Mouse (Mus musculus) forebrain, embryonic 14.5 days (tissue): ENCODE measurements around the gene Odc1. TPM values are rescaled to one million over a fixed set of nuclear protein-coding genes. Genes with fewer than 3 reads are reported as not detected.

Experiments
- ATAC-seq: fragments of 200-750 bp; cut with Nextera tagmentation; 2 replicates; pipeline ENCODE4 v1.8.0; 2017; ENCODE audit warnings: mild to moderate bottlenecking, moderate library complexity
- DNase-seq: peaks from one replicate; pipeline ENCODE4 v3.0.0-alpha.2; 2015; ENCODE audit warnings: low spot score
- H3K27ac ChIP-seq: fragments of 300-500 bp; sonication (generic); 2 replicates; pipeline ENCODE4 v1.5.1; 2014; ENCODE audit warnings: low read depth, mild to moderate bottlenecking, control low read depth, low read length, moderate library complexity
- H3K27me3 ChIP-seq: fragments of 300-500 bp; sonication (generic); replicated peaks from 2 replicates; pipeline ENCODE4 v1.6.1; 2014; ENCODE audit warnings: low read length, control low read depth, mixed read lengths; ENCODE audit not compliant: control insufficient read depth, insufficient read depth
- H3K36me3 ChIP-seq: fragments of 300-500 bp; sonication (generic); 2 replicates; pipeline ENCODE4 v1.6.1; 2014; ENCODE audit warnings: low read length, control low read depth; ENCODE audit not compliant: control insufficient read depth, insufficient read depth
- H3K4me1 ChIP-seq: fragments of 300-500 bp; sonication (generic); 2 replicates; pipeline ENCODE4 v1.6.1; 2014; ENCODE audit warnings: antibody characterized with exemption, low read length, control low read depth; ENCODE audit not compliant: control insufficient read depth, insufficient read depth
- H3K4me2 ChIP-seq: fragments of 300-500 bp; sonication (generic); 2 replicates; pipeline ENCODE4 v1.6.1; 2014; ENCODE audit warnings: mild to moderate bottlenecking, control low read depth, low read length
- H3K4me3 ChIP-seq: fragments of 300-500 bp; sonication (generic); 2 replicates; pipeline ENCODE4 v1.5.1; 2014; ENCODE audit warnings: low read depth, low read length, control low read depth
- H3K9ac ChIP-seq: fragments of 300-500 bp; sonication (generic); 2 replicates; pipeline ENCODE4 v1.6.1; 2014; ENCODE audit warnings: mild to moderate bottlenecking, low read length, control low read depth, moderate library complexity
- H3K9me3 ChIP-seq: fragments of 300-500 bp; sonication (generic); replicated peaks from 2 replicates; pipeline ENCODE4 v1.6.1; 2016; ENCODE audit warnings: low read length, control low read depth, mixed read lengths; ENCODE audit not compliant: control insufficient read depth
- whole genome bisulfite sequencing: fragments of 180-500 bp; shearing (Covaris S2); extraction: QIAGEN DNeasy Blood & Tissue Kit; methylation state at CpG from one replicate; pipeline ENCODE4 v1.1.7; 2014; 5-methylcytosine and 5-hydroxymethylcytosine counted together
- polyA plus RNA-seq: library from polyadenylated mRNA; unstranded; fragments of >200 nt; fragmentation: Nextera tagmentation; extraction: Ambion mirVana; gene quantifications from 2 replicates; pipeline ENCODE4 v1.2.1, GENCODE M21; 2014

Gene Odc1
- polyA plus RNA-seq = 244 and 288 TPM in 2 replicates

- Histone ChIP-seq H3K9ac (peak within 1 kb of the TSS; percentile 91), H3K4me3 (peak within 1 kb of the TSS; percentile 91), H3K36me3 (peaks cover 27% of the 10 kb centered on the region), H3K27me3 (no peaks in the 10 kb centered on the region), H3K4me1 (peaks cover 14% of the 10 kb centered on the region; the same call in 1 of the 2 replicates), H3K27ac (peak within 1 kb of the TSS; percentile 88), H3K4me2 (peak within 1 kb of the TSS; percentile 76), H3K9me3 (no peaks in the 10 kb centered on the region)
- peak; percentile 98 for DNase-seq
- ATAC-seq = peak; percentile 97
- under 1% methylated on average over 86 of the region's 98 CpGs for WGBS
These were observed at the start of gene Odc1 for GRCm38 (mm10) chr12:17544209-17545106. Gene Odc1 (plus strand): TSS chr12:17544794.

GRCm38 (mm10) chr12:17494809-17495208 is 49.8 kb upstream of the Odc1 start:
- Histone ChIP-seq H3K9ac (no peak overlapping the region), H3K4me2 (no peak overlapping the region), H3K27me3 (no peaks in the 10 kb centered on the region), H3K4me3 (no peak overlapping the region), H3K9me3 (no peaks in the 10 kb centered on the region), H3K27ac (no peak overlapping the region), H3K4me1 (peaks cover 5% of the 10 kb centered on the region; the same call in 1 of the 2 replicates), H3K36me3 (no peaks in the 10 kb centered on the region)
- DNase-seq = no peak
- ATAC-seq = no peak
- 64% methylated on average over 4 of the region's 4 CpGs for WGBS

- WGBS = 7% methylated on average over 8 of the region's 8 CpGs
- DNase-seq (peak; percentile 71), ATAC-seq (peak; percentile 85)
- Histone ChIP-seq H3K4me3 (no peak overlapping the region), H3K27ac (no peak overlapping the region), H3K27me3 (no peaks in the 10 kb centered on the region), H3K9me3 (no peaks in the 10 kb centered on the region), H3K9ac (no peak overlapping the region), H3K4me2 (no peak overlapping the region), H3K36me3 (no peaks in the 10 kb centered on the region), H3K4me1 (peaks cover 5% of the 10 kb centered on the region; the same call in 1 of the 2 replicates)
These were observed 48.6 kb upstream of the Odc1 start for GRCm38 (mm10) chr12:17495858-17496451.

- Histone ChIP-seq H3K4me3 (no peak overlapping the region), H3K27ac (no peak overlapping the region), H3K9ac (no peak overlapping the region), H3K4me2 (no peak overlapping the region), H3K36me3 (no peaks in the 10 kb centered on the region), H3K4me1 (no peaks in the 10 kb centered on the region), H3K27me3 (no peaks in the 10 kb centered on the region), H3K9me3 (no peaks in the 10 kb centered on the region)
- ATAC-seq (no peak), DNase-seq (no peak)
- WGBS = 27% methylated on average over 2 of the region's 2 CpGs
These were observed 38.9 kb upstream of the Odc1 start for GRCm38 (mm10) chr12:17505620-17506074.

- 69% methylated on average over 5 of the region's 5 CpGs for WGBS
- H3K9ac ChIP-seq = no peak overlapping the region
- no peak for ATAC-seq
- no peak overlapping the region for H3K4me3 ChIP-seq
- no peak overlapping the region for H3K27ac ChIP-seq
- H3K36me3 ChIP-seq = no peaks in the 10 kb centered on the region
- DNase-seq = no peak
- no peaks in the 10 kb centered on the region for H3K9me3 ChIP-seq
- no peaks in the 10 kb centered on the region for H3K4me1 ChIP-seq
- no peak overlapping the region for H3K4me2 ChIP-seq
- no peaks in the 10 kb centered on the region for H3K27me3 ChIP-seq
These were observed 38.2 kb upstream of the Odc1 start for GRCm38 (mm10) chr12:17506117-17506993.

- H3K4me3 ChIP-seq = no peak overlapping the region
- no peak overlapping the region for H3K27ac ChIP-seq
- H3K9me3 ChIP-seq = no peaks in the 10 kb centered on the region
- H3K27me3 ChIP-seq = no peaks in the 10 kb centered on the region
- no peak for ATAC-seq
- no peak overlapping the region for H3K9ac ChIP-seq
- DNase-seq = peak; percentile 2
- WGBS = 72% methylated on average over 13 of the region's 13 CpGs
- no peak overlapping the region for H3K4me2 ChIP-seq
- H3K36me3 ChIP-seq = no peaks in the 10 kb centered on the region
- H3K4me1 ChIP-seq = no peaks in the 10 kb centered on the region
These were observed 37.5 kb upstream of the Odc1 start for GRCm38 (mm10) chr12:17506994-17507542.

- Histone ChIP-seq H3K27ac (no peak overlapping the region), H3K9me3 (no peaks in the 10 kb centered on the region), H3K4me1 (no peaks in the 10 kb centered on the region), H3K27me3 (no peaks in the 10 kb centered on the region), H3K4me3 (no peak overlapping the region), H3K4me2 (no peak overlapping the region), H3K36me3 (no peaks in the 10 kb centered on the region), H3K9ac (no peak overlapping the region)
- WGBS = 84% methylated on average over 1 of the region's 1 CpGs
- DNase-seq = no peak
- ATAC-seq = no peak
These were observed 35.3 kb upstream of the Odc1 start for GRCm38 (mm10) chr12:17509310-17509709.

- H3K36me3 ChIP-seq = no peaks in the 10 kb centered on the region
- WGBS = 32% methylated on average over 12 of the region's 12 CpGs
These were observed 34.4 kb upstream of the Odc1 start for GRCm38 (mm10) chr12:17510158-17510557.

More at GRCm38 (mm10) chr12:17510158-17510557, 34.4 kb upstream of the Odc1 start:
- no peaks in the 10 kb centered on the region for H3K27me3 ChIP-seq
- no peak overlapping the region for H3K9ac ChIP-seq
- no peak overlapping the region for H3K27ac ChIP-seq
- no peaks in the 10 kb centered on the region for H3K9me3 ChIP-seq
- H3K4me3 ChIP-seq = no peak overlapping the region
- ATAC-seq (no peak), DNase-seq (no peak)
- H3K4me2 ChIP-seq = no peak overlapping the region
- H3K4me1 ChIP-seq = no peaks in the 10 kb centered on the region
